Mouse (Mus musculus): ENCODE results near the gene Cep57. TPM values are rescaled to one million over a fixed set of nuclear protein-coding genes. Genes with fewer than 3 reads are reported as not detected.

The Cep57 gene
- polyA plus RNA-seq (2015; fragmentation: Nextera tagmentation; extraction: Ambion mirVana), result 56.1 and 62.0 TPM in 2 replicates

DNA sequence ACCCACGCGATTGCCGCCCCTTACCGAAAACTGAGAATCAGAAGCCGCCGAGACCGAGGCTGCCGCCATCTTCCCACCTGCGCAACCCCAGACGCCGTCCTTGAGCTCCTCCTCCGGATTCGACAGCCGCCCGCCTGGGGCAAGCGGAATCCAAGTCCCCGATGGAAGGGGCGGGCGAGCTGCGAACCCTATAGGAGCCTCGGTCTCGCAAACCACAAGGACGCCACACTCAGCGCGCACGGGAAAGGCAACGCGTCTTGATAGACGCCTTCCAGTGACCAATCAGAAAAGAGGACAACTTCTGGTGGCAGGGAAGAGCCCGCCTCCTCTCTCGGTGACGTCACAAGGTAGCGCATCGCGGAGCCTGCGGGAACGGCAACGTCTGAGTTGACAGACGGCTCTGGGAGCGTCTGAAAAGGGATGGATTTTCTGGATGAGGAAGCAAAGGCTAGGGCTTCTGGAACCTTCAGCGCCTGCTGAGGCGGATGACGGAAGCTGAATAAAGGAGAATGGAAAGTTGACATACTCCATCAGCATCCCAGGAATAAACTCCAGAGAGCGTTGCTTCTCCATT, at the start of gene Cep57:
TSS of gene Cep57 (minus strand) at position 276 of the 574 bp plus-strand sequence.
- Histone ChIP-seq H3K27ac (peak within 1 kb of the TSS; percentile 99), H3K9me3 (replicated peaks) (no peaks in the 10 kb centered on the region), H3K36me3 (peaks cover 27% of the 10 kb centered on the region), H3K4me1 (peaks cover 22% of the 10 kb centered on the region), H3K27me3 (no peaks in the 10 kb centered on the region), H3K4me2 (peak within 1 kb of the TSS; percentile 70), H3K4me3 (replicated peaks) (peak within 1 kb of the TSS; percentile 72), H3K9ac (peak within 1 kb of the TSS; percentile 92)
- peak; percentile 93 for ATAC-seq (replicated peaks; ENCODE audit: low FRiP score)
- WGBS, result 0% methylated on average over 44 of the region's 44 CpGs

DNA sequence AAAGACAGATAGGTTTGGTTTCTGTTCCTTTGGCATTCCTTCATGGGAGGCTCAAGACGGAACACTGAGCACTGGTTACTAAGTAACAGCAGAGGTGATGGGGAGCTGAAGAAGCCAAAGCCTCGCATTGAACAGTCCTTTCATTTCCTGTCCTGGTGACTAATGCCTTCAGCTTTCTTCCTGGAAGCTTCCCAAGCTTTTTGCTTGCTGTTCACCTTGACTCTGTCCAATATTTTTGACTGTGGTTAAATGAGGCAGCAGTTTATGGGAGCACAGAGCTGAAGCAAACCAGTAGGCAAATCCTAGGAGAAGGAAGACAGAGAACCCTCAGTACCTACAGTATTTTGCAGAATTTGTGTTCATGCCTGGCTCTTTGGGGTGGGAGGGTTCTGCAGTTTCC, 48.4 kb upstream of the Cep57 start:
- Histone ChIP-seq H3K9ac (no peak overlapping the region), H3K27me3 (no peaks in the 10 kb centered on the region), H3K27ac (no peak overlapping the region), H3K4me2 (no peak overlapping the region), H3K4me1 (no peaks in the 10 kb centered on the region), H3K9me3 (replicated peaks) (no peaks in the 10 kb centered on the region), H3K36me3 (no peaks in the 10 kb centered on the region), H3K4me3 (replicated peaks) (no peak overlapping the region)
- ATAC-seq (replicated peaks; ENCODE audit: low FRiP score), result no peak
- WGBS, result 38% methylated on average over 2 of the region's 2 CpGs

- WGBS, result 52% methylated on average over 2 of the region's 2 CpGs
- ATAC-seq (replicated peaks; ENCODE audit: low FRiP score), result no peak
- Histone ChIP-seq H3K9ac (no peak overlapping the region), H3K36me3 (no peaks in the 10 kb centered on the region), H3K4me2 (no peak overlapping the region), H3K4me3 (replicated peaks) (no peak overlapping the region), H3K9me3 (replicated peaks) (no peaks in the 10 kb centered on the region), H3K27ac (no peak overlapping the region), H3K27me3 (no peaks in the 10 kb centered on the region), H3K4me1 (no peaks in the 10 kb centered on the region)
These were observed 47.5 kb upstream of the Cep57 start for GRCm38 (mm10) chr9:13874359-13874758.

- Histone ChIP-seq H3K9ac (no peak overlapping the region), H3K9me3 (replicated peaks) (no peaks in the 10 kb centered on the region), H3K27ac (no peak overlapping the region), H3K4me3 (replicated peaks) (no peak overlapping the region), H3K4me1 (no peaks in the 10 kb centered on the region), H3K36me3 (no peaks in the 10 kb centered on the region), H3K4me2 (no peak overlapping the region), H3K27me3 (no peaks in the 10 kb centered on the region)
- WGBS, result 89% methylated on average over 7 of the region's 7 CpGs
- no peak for ATAC-seq (replicated peaks; ENCODE audit: low FRiP score)
These were observed 44.7 kb upstream of the Cep57 start for GRCm38 (mm10) chr9:13871631-13872030.

DNA sequence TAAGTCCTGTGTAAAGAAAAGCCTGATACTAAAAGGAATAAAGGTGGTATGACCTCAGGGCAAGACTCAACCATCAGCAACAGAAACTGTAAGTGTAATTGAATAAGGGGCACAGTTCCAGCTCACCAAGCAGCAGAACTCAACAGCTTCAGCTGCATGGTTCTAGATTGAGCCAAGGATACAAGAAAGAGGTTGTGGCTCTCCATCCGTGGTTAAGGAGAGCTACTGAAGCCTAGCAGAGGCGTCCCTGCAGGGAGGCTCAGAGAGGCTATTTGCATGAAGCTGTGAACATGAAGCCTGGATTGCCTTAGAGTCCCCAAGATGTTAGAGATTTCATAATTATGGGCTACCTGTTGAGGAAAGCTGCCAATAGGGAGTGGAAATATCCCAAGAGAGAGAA, 40.7 kb upstream of the Cep57 start:
- no peak overlapping the region for H3K9ac ChIP-seq
- H3K27me3 ChIP-seq, result no peaks in the 10 kb centered on the region
- H3K4me1 ChIP-seq, result no peaks in the 10 kb centered on the region
- ATAC-seq (replicated peaks; ENCODE audit: low FRiP score), result no peak
- H3K4me3 ChIP-seq (replicated peaks), result no peak overlapping the region
- 54% methylated on average over 2 of the region's 2 CpGs for WGBS
- no peak overlapping the region for H3K4me2 ChIP-seq
- no peaks in the 10 kb centered on the region for H3K9me3 ChIP-seq (replicated peaks)
- H3K36me3 ChIP-seq, result no peaks in the 10 kb centered on the region
- no peak overlapping the region for H3K27ac ChIP-seq

DNA sequence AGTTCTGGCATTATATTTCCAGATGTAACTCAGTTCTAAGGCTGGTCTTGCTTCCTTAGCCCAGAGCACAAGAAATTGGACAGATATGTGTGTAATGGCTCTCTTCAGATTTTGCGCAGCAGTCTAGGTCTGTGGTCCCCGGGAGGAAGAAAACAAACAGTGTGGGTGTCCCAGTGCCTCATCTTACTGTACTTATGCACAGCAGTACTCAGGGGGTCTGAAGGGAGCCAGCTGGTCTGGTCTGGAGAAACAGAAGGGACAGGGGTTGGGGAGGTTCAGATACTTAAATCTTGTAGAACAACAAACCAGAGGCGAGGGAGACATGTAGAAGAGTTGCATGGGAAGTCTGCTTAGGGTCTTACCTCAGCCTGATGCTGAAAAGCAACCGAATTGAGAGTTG, 29.9 kb upstream of the Cep57 start:
- Histone ChIP-seq H3K27ac (no peak overlapping the region), H3K9me3 (replicated peaks) (no peaks in the 10 kb centered on the region), H3K9ac (no peak overlapping the region), H3K4me3 (replicated peaks) (no peak overlapping the region), H3K4me1 (peaks cover 21% of the 10 kb centered on the region), H3K4me2 (no peak overlapping the region), H3K27me3 (no peaks in the 10 kb centered on the region), H3K36me3 (no peaks in the 10 kb centered on the region)
- no peak for ATAC-seq (replicated peaks; ENCODE audit: low FRiP score)
- WGBS, result 37% methylated on average over 4 of the region's 4 CpGs

- Histone ChIP-seq H3K36me3 (no peaks in the 10 kb centered on the region), H3K27me3 (no peaks in the 10 kb centered on the region), H3K4me1 (peaks cover 21% of the 10 kb centered on the region), H3K9me3 (replicated peaks) (no peaks in the 10 kb centered on the region), H3K27ac (no peak overlapping the region), H3K4me2 (no peak overlapping the region), H3K9ac (no peak overlapping the region), H3K4me3 (replicated peaks) (no peak overlapping the region)
- whole genome bisulfite sequencing, result 55% methylated on average over 1 of the region's 1 CpGs
- ATAC-seq (replicated peaks; ENCODE audit: low FRiP score), result no peak
These were observed 29.3 kb upstream of the Cep57 start for GRCm38 (mm10) chr9:13856247-13856646.

DNA sequence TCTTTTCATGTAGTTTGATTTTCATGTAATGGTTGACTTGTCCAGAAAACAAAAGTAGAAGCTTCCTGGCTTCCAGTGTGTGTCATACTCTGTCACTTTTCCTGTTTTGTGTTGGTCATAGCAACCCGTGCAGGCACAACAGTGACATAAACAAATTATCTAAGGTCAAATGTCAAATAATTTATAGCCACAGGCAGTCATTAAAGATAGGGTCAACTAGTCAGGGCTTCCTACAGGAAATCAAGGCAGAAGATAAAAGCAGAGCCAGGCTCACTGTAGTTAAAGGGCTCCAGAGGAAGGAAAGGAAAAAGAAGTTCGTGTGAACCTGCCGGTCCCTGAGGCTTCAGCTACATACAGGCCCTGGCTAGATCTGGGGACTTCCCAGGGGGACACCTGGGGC, 27.0 kb upstream of the Cep57 start:
- H3K4me1 ChIP-seq, result peaks cover 22% of the 10 kb centered on the region
- no peak overlapping the region for H3K27ac ChIP-seq
- WGBS, result 26% methylated on average over 3 of the region's 3 CpGs
- no peak overlapping the region for H3K4me3 ChIP-seq (replicated peaks)
- no peaks in the 10 kb centered on the region for H3K36me3 ChIP-seq
- no peaks in the 10 kb centered on the region for H3K27me3 ChIP-seq
- H3K9ac ChIP-seq, result no peak overlapping the region
- H3K4me2 ChIP-seq, result no peak overlapping the region
- H3K9me3 ChIP-seq (replicated peaks), result no peaks in the 10 kb centered on the region
- no peak for ATAC-seq (replicated peaks; ENCODE audit: low FRiP score)

DNA sequence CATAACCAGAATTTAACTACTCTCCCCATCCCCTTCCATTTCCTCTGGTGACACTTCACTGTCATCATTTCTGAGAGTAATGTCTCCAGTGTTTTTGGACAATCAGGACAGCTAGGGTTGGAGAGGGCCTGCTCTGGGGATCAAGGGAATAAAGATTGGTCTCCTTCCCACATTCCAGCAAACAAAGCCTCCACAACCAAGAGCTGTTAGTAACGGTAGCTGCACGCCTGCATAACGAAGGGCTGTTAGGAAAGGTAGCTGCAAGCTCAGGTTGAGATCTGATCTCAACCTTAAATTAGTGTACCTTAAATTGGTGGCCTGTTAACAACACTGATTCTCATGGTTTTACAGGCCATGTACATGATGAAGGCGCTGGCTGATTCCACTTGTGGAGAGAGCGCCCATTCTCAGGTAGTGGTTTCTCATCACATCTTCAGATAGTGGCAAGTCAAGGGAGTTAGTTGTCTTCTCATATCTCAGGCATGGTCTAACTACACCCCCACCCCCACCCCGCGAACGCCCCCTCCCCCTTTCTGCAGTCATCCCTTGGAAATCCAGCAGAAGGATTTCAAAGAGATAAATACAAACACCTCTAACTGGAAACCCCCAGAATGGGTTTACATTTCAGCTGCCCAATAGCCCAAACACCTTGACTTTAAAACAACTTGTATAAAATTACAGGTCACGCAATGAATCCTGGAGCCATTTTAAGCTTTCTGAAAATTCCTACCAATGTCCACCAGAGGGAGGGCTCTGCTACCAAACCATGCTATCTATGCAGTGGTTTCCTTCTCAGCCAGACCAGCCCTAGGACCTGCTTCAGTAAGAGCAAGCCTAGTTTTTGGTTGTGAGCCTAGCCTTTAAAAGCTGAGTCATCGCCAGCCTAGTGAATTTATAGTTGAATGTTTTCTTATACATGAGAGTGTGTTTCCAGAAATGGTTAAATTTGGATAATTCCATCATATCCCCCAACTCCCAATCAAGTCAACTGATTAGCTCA, 21.9 kb upstream of the Cep57 start:
- Histone ChIP-seq H3K4me1 (peaks cover 5% of the 10 kb centered on the region; the same call in 1 of the 2 replicates), H3K9me3 (replicated peaks) (no peaks in the 10 kb centered on the region), H3K4me2 (no peak overlapping the region), H3K9ac (no peak overlapping the region), H3K4me3 (replicated peaks) (no peak overlapping the region), H3K27me3 (no peaks in the 10 kb centered on the region), H3K36me3 (peaks cover 18% of the 10 kb centered on the region), H3K27ac (no peak overlapping the region)
- 71% methylated on average over 10 of the region's 10 CpGs for WGBS
- ATAC-seq (replicated peaks; ENCODE audit: low FRiP score), result peak; percentile 75; the same call in 1 of the 2 replicates

- Histone ChIP-seq H3K4me2 (no peak overlapping the region), H3K27me3 (no peaks in the 10 kb centered on the region), H3K9ac (no peak overlapping the region), H3K4me1 (peaks cover 5% of the 10 kb centered on the region; the same call in 1 of the 2 replicates), H3K27ac (no peak overlapping the region), H3K36me3 (peaks cover 28% of the 10 kb centered on the region), H3K4me3 (replicated peaks) (no peak overlapping the region), H3K9me3 (replicated peaks) (no peaks in the 10 kb centered on the region)
- no peak for ATAC-seq (replicated peaks; ENCODE audit: low FRiP score)
- WGBS, result 83% methylated on average over 3 of the region's 3 CpGs
These were observed 20.7 kb upstream of the Cep57 start for GRCm38 (mm10) chr9:13847591-13847990.

- ATAC-seq (replicated peaks; ENCODE audit: low FRiP score), result no peak
- no peak overlapping the region for H3K4me3 ChIP-seq (replicated peaks)
- no peaks in the 10 kb centered on the region for H3K9me3 ChIP-seq (replicated peaks)
- no peaks in the 10 kb centered on the region for H3K4me1 ChIP-seq
- WGBS, result 69% methylated on average over 2 of the region's 2 CpGs
- H3K36me3 ChIP-seq, result peaks cover 91% of the 10 kb centered on the region
- H3K4me2 ChIP-seq, result no peak overlapping the region
- no peak overlapping the region for H3K9ac ChIP-seq
- H3K27me3 ChIP-seq, result no peaks in the 10 kb centered on the region
- no peak overlapping the region for H3K27ac ChIP-seq
These were observed 9.8 kb upstream of the Cep57 start for GRCm38 (mm10) chr9:13836726-13837125.

GRCm38 (mm10) chr9:13835256-13835655, 8.3 kb upstream of the Cep57 start:
- no peak overlapping the region for H3K27ac ChIP-seq
- H3K4me3 ChIP-seq (replicated peaks), result no peak overlapping the region
- no peak for ATAC-seq (replicated peaks; ENCODE audit: low FRiP score)
- peaks cover 90% of the 10 kb centered on the region for H3K36me3 ChIP-seq
- no peak overlapping the region for H3K4me2 ChIP-seq
- H3K9me3 ChIP-seq (replicated peaks), result no peaks in the 10 kb centered on the region
- H3K4me1 ChIP-seq, result no peaks in the 10 kb centered on the region
- no peaks in the 10 kb centered on the region for H3K27me3 ChIP-seq
- no peak overlapping the region for H3K9ac ChIP-seq
- WGBS, result 77% methylated on average over 3 of the region's 3 CpGs

Data from kidney, embryonic 15.5 days (tissue).